Mouse (Mus musculus) mouse embryonic stem cell (cell line): ENCODE results near the gene Mtfp1.

ENCODE experiments used
- in situ Hi-C, 2 experiments: fragments of 300-500 bp; cut with MboI; formaldehyde crosslinking; loops; 1 replicate in 1 of 2; 3 replicates in 1 of 2; pipeline ENCODE4 v1.14.3; 2019 to 2020; ENCODE audit warnings: low sequenced_read_pairs in 2 of 2, low pct_unique_long_range_greater_than_20kb in 1 of 2, mixed read lengths in 1 of 2; ENCODE audit not compliant: unreplicated experiment in 1 of 2

Gene Mtfp1

DNA sequence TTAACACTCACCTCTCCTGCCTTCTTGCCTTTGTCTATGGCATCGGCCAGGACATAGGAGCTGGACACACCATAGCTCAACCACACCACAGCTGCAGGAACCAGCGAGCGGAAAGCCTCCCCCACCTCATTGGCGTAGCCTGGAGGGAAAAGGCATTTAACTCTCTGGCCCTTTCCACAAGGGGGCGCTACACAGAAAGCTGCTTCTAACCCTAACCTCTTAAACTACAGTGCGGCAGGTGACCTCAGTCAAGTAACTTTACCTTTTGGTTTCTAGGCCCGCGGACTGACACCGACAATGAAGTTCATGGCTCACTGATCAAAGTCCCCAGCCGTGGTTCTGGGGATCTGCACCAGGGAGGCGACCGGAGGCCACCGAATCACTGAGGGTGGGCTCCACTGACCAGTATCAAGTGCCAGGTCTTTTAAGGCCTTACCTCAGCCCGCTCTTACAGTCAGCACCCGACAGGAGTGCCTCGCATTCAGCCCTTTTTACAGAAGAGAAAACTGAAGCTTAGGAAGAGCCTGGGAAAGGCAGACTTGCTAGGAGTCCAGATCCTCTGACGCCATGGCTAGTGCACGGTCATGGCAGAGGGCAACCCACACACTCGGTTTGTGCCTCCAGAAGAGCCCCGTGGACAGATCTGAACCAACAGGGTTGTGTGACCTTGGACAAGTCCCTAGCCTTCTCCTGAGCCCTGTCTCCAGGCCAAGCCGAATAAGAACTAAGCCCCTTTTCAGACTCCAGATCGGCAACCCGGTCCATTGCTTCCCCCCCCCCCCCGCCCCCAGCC lies 671 bp downstream of the Mtfp1 start:
- in situ Hi-C loops = no loop called here

- in situ Hi-C loops = no loop called here
Observed at GRCm38 (mm10) chr11:4093459-4094377, 1.5 kb downstream of the Mtfp1 start.

DNA sequence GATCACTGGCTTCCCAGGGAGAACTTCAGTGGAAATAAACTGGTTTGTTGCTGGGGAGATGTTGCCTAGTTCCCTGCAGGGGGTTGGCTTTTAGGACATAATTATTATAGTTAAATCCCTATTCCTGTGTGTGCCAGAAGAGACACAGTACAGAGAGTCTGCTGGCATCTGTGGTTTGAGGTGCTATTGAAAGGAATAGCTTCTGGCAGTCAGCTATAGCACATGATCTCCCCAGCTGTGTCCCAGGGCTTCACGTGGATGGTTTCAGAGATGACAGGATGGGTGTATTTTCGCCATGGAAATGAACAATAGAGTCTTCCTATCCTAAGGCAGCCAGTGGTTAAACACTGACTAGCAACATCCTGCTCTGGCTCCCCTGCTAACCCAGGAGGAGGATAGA lies 8.0 kb downstream of the Mtfp1 start:
- in situ Hi-C loops = no loop called here

DNA sequence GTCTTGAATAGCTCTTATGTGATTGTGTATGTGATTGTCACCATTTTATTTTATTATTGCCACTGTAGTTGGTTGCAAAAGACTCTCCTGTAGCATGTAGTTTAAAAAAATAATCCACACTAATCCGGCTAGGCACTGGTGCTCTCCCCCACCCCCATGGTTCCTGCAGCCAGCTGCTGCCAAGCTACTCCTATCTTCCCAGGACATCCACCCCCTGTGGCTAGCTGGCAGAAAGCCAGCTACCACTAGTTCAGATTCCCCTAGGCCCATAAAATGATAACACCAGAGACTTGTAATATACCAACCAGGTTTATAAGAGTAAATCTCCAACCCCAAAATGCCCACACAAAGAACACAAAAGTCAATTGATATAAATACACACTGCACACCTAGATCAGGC lies 9.0 kb downstream of the Mtfp1 start:
- in situ Hi-C loops = no loop called here

DNA sequence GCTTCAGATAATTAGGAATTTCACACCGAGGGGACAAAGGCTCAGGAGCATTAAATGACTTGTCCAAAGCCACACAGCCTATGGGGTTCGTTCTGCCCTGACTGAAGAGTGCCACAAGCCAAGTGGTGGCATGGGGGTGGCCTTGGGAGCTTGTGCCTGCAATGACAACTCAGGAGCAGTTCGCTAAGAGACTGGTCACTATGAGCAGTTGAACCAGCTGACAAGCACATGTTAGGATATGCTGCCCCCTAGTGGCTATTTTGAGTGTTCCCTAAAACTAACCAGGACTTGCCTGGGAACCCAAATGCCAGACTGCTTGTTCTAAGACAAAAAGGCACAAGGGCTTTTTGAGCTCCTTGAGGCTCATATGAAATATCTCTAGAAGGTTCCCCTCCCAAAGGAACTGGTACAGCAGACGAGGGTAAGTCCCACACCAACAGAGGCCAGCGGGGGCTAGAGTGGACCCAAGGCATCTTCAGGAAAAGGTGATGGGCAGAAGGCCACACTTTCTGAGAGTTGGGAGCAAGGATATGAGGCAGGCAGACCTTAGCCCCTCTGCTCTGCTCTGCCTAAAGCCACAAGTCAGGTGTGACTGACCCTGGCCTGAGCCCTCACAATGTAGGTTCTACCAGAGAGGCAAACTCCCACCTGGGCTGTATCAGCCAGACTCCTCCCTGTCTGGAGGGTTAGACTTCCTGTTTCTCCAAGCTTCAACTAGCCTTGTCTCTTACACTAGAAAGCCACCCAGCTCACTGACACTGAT lies 11.7 kb downstream of the Mtfp1 start:
- in situ Hi-C loops = loop anchor here in 1 of 2 experiments (5.0 kb wide), 1 partner anchor 71 kb away; no protein-coding TSS in a partner anchor

- in situ Hi-C loops = loop anchor here in 1 of 2 experiments (5.0 kb wide), 1 partner anchor 68 kb away; no protein-coding TSS in a partner anchor
Observed at GRCm38 (mm10) chr11:4080219-4080618, 15.0 kb downstream of the Mtfp1 start.

DNA sequence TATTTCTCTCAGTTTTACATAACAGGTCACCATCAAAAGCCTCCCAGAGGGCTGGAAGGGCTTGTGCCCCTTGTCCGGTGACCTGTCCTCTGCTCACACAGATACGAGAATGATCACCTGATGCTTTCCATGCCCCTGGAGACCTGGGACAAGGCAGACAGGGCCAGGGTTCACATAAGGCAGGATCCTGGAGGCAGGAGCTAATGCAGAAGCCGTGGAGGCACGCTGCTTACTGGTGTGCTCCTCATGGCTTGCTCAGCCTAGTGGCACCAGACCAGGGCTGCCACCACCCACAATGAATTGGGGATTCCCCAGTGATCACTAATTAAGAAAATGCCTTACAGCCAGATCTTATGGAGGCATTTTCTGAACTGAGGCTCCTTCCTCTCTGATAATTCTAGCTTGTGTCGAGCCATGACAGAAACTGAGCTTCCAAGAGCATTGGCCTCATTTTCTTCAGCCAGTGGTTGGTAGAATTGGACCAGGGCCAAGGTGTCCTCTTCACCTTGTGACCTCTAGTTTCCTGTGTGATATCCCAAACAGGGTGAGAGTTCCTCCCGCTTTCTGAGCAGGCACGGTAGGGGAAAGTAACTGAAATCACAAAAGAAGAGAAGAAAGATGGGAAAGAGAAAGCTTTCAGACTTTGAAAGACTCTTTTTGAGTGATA lies 16.8 kb downstream of the Mtfp1 start:
- in situ Hi-C loops = loop anchor here in 1 of 2 experiments (5.0 kb wide), 1 partner anchor 71 kb away; no protein-coding TSS in a partner anchor

GRCm38 (mm10) chr11:4076633-4077032 lies 18.6 kb downstream of the Mtfp1 start:
- in situ Hi-C loops = loop anchor here in 1 of 2 experiments (5.0 kb wide), 1 partner anchor 69 kb away; no protein-coding TSS in a partner anchor

DNA sequence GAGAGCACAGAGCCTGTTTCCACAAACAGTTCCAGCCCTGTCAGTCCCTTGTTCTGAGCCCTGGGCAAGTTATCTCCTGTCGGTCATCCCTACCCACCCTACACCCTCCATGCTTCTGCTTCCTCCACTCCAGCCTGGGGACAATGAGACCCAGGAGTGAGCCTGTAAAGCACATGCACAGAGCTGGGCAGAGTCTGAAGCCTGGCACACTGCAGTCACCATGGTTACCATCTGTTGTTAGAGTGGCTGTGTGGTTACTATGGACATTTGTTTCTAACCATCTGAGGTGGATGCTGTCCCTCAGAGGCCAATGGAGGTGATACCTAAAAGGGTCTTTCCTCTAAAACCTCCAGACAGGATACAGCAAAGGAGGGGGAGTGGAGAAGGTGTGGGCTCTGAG lies 25.6 kb downstream of the Mtfp1 start:
- in situ Hi-C loops = no loop called here

DNA sequence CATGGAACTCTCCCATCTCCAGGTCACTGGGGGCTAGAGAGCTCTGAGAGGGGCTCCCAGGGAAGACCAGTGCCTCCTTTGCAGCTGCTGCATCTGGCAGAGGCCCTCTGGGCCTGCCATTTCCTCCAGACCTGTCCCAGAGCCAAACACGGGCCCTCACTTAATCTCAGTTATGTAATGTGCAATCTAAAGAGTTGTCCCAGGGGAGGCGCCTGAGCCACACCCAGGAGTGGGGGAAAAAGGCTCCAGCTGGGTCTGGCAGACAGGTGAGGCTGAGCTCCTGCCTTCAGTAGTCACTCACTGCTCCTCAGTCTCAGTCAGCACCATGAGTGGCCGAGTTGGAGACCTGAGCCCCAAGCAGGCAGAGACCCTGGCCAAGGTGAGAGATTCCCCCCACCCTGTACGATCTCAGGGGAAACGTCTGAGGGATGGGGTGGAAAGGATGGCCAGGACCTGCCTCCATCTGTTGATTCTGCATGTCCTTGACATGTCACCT lies 30.6 kb downstream of the Mtfp1 start, which contains the start of gene Sec14l3:
Sec14l3 (plus strand) TSS at position 215 of the 496 bp plus-strand sequence.
- in situ Hi-C loops = no loop called here

- in situ Hi-C loops = no loop called here
Observed at GRCm38 (mm10) chr11:4062981-4063380, 32.3 kb downstream of the Mtfp1 start.

DNA sequence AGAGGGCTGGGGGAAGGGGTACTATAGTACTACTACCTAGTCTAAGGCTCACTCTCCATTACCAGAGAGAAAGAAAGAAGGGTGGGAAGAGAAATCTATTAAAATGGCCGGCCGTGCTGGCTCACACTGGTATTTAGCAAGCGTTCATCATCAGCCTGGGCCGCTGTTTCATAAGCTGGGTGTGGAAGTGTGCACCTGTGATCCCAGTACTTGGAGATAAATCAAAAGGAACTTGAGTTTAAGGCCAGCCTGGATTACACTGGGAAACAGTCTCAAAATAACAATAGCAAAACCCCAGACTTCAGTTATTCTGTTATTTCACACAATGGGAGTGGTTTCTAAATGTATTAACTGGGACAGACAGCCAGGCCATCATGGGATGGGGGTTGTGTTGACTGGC lies 32.7 kb downstream of the Mtfp1 start:
- in situ Hi-C loops = no loop called here

GRCm38 (mm10) chr11:4060866-4061575 lies 34.2 kb downstream of the Mtfp1 start:
- in situ Hi-C loops = no loop called here

- in situ Hi-C loops = no loop called here
Observed at GRCm38 (mm10) chr11:4053586-4053985, 41.7 kb downstream of the Mtfp1 start.

DNA sequence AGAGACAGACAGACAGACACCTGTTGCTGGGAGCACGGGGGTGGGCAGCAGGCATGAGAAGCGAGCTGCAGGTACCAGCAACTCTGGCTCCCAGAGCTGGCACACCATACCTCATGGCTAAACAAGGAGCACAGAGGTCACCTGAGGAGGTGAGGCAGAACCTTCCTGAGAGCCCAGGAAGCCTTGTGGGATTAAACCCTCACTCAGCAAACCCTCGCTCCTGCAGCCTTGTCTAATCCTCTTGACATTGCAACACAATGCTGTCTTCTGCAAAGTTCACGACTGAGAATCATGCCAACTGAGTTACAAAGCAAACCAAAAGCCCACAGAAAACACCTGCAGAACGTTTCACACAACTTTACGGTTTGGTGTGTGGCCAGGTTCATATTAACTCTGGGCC lies 46.8 kb downstream of the Mtfp1 start:
- in situ Hi-C loops = no loop called here

- in situ Hi-C loops = no loop called here
Observed at GRCm38 (mm10) chr11:4047766-4048165, 47.5 kb downstream of the Mtfp1 start.

GRCm38 (mm10) chr11:4046526-4046925 lies 48.7 kb downstream of the Mtfp1 start:
- in situ Hi-C loops = no loop called here
